Mouse (Mus musculus) c-Kit-negative CD71-positive TER-119-positive erythroid progenitor cells, embryonic 14.5 days (primary cell): Measurements from ENCODE around the gene Bod1.
A peak's percentile ranks its signal among the peaks of the same experiment; 100 is the strongest.

Source experiments
- DNase-seq: peaks from one replicate; pipeline ENCODE4 v3.0.0-alpha.2; 2013; ENCODE audit warnings: low read depth, low spot score

The Bod1 gene

DNA sequence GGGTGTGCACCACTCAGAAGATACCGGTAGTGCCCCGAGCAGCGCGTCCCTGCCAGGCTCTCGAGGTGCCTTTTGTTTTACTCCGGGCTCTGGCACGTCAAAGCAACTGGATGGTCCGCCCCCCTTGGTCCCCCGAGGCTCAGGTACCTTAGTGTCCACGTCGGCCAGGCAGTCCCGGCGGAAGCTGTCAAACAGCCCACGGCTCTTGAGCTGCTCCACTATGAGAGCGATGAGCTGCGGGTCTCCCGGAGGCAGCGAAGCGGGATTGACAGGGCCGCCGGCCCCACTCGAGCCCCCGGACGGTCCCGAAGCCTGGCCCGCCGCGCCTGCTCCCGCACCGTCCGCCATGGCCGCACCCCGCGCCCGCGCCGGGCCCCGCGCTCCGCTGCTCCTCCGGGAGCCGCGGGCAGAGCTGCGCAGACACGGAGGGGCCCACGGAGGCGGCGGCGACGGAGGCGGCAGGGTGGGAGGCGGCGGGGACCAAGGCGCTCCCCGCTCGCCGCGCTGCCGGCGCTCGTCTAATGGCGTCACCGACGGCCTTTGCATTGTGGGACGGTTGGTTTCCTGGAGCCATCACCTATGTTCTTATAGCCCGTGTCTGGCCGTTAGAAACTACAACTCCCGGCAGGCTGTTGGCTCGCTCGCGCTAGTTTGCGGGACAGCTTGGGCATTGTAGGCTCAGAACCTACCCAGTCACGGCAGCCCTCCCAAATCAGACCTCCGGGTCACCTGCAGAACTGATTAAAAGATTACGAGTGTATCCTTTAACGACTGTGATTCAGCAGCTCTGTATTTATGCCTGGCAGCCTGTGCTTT lies at the start of gene Bod1:
TSS of gene Bod1 (minus strand) at position 532 of the 816 bp plus-strand sequence.
- DNase-seq: peak; percentile 63

- no peak for DNase-seq
Measured at GRCm38 (mm10) chr11:31719090-31719489, 47.4 kb upstream of the Bod1 start.

DNA sequence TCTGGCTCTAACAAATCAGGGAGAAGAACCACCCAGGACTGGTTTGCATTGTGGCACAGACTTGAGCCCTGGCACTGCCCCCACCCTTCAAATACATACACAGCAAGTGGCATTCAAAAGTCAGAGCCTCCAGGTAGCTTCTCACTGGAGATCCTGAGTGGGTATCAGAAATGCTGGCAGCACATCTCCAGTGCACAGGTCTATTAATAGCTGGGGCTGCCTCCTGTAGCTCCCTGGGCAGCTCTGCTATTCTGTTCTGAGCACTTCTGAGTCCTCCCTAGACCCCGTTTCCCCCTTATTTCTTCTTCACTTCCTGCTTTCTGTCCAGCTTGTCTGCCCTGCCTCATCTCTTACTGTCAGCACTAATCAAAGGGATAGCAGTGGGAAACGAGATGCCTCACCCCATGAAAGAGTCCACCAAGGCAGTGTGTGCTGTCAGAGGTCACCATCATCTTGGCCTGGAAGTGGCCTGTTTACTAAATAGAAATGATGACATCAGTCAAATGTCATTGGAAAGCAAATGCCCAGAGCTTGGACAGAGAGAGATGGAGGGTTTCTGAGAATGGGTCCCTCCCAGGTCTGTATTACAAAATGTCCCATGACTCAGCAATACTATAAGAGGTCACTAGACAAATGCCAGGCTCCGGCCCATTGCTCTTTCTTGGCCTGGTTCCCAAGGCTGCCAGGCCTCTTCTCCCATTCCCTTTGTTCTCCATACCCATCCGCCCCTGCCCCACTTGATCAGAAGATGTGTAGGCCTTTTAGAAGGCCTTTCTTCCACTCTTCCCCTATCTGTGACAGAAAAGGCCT lies 46.4 kb upstream of the Bod1 start:
- no peak for DNase-seq

DNA sequence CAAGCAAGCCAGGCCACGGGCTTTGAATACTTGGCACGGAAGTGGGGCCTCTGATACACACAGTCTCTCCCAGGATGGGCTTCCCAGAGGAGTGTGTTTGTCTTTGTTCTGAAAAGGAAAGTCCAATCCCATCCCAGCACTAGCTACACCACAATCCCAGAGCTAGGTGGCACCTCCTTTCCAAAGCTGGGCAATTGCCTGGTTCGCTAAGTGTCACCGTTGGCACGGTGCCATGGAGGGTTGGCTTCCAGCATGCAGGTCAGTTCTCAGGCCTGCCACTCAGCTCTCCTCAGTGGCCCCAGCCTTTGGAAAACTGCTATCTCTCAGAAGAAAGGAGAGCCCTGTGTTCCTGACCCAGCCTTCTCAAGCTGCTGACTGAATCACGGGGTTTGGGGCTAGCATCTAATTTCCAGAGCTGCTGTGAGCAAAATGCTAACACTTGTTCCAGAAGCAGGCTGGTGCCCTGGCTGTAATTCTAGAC lies 42.0 kb upstream of the Bod1 start:
- DNase-seq: no peak

- no peak for DNase-seq
Measured at GRCm38 (mm10) chr11:31713116-31713515, 41.4 kb upstream of the Bod1 start.

DNA sequence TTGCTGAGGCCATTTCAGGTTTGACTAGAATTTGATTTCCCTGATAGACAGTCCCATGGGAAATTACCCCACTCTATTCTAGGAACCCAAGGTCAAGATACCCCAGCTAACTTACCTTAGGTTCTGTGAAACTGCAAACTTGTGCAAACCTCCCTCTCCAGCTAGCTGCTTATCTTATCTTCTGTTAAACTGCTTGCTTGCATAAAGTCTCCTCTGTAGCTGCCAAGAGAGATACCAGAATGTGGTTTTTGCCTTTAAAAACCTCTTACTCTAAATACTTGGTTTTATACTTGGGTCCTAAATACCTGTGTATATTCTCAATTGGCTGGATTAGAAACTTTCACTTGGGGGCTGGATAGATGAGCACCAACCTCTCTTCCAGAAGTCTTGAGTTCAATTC lies 36.1 kb upstream of the Bod1 start:
- DNase-seq: no peak

DNA sequence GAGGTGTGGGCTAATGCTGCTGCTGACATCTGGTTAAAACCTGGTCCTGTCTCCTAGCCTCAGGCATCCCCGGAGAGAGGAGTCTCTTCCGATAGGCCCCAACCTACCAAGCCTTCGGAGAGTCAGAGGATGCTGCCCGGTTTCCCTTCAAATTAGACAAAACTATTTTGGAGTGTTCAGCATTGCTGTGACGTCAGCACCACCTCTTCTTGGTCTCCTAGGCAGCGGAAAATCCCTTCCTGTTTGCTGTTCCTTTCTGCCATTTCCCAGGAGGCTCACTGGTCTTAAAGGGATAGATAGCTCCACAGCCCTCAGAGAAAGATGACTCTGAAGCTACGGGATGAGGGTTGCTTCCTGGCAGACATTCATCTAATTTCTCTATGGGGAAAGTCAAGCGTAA lies 31.5 kb upstream of the Bod1 start:
- DNase-seq: no peak

GRCm38 (mm10) chr11:31701901-31702300 lies 30.2 kb upstream of the Bod1 start:
- DNase-seq: no peak

- DNase-seq: no peak
Measured at GRCm38 (mm10) chr11:31699502-31699901, 27.8 kb upstream of the Bod1 start.

DNA sequence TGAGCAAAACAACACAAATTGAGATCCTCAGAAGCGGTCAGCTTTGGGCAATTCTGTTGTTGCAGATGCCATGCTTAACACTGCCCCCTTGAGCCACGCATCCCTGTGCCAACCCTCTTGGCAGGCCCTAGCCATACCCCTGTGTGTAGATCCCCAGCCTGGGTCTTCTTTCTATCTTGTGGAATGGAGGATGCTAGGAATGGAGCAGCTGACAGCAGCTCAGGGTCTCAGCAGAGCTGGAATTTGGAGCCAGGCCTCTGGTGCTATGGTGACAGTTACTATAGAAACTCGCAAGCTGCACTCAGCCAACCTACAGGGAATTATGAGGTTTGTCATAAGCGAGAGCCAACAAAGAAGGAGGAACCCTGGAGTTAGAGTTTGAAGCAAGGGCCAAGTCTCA lies 23.1 kb upstream of the Bod1 start:
- DNase-seq: no peak

DNA sequence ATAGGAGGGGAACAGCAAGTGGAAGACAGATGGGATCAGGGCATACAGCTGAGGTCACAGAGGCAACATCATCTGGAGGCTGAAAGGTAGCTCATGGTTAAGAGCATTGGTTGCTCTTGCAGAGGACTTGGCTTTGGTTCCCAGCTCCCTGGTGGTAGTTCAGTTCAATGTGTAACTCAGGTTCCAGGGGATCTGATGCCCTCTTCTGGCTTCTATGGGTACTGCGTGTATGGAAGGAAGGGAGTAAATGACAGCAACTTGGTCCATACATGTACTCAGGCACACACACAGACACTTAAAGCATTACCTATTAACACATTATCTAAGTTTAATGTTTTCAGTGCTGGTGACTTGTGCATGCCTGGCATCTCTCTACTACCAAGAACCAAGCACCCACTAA lies 22.4 kb upstream of the Bod1 start:
- DNase-seq: no peak

GRCm38 (mm10) chr11:31693322-31693721 lies 21.6 kb upstream of the Bod1 start:
- DNase-seq: no peak

GRCm38 (mm10) chr11:31688956-31689355 lies 17.3 kb upstream of the Bod1 start:
- DNase-seq: no peak

GRCm38 (mm10) chr11:31684913-31685567 lies 13.4 kb upstream of the Bod1 start:
- DNase-seq: no peak

DNA sequence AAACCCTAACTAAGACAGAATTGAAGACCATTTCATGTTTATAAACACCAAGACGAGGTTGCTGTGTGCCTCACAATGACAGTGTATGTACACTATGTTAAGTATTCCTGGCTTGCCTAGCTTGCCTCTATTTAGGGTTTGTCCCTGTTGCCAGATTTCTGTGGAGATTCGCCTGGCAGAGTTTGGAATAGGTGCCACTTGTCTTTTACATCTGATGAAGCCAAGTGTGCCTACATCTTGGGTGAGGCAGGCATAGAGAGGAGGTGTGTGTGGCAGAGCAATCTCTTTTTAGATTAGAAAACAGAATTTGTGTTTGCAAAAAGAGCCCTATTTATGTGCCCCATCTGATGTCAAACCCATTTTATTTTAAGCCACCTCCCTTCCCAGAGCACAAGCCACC lies 12.4 kb upstream of the Bod1 start:
- DNase-seq: no peak

- DNase-seq: no peak
Measured at GRCm38 (mm10) chr11:31679840-31680381, 8.2 kb upstream of the Bod1 start.

DNA sequence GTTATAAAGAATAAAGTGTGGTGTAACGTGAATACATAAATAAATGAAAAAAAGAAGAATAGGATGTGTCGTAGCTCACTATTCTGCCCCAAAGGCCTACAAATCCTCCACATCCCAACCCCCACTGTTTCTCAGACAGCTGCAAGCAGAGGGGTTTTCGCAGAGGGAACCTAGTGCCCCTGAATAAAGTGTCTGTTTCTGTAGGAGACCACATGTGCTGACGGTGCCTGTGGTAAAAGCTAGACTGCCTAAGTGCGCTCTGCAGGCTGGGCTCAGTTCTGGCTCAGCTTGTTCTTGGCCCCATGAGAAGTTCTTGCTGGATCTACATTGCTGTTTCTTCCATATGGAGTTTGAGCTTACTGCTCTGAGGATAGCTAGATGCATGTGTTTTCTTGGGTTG lies 5.6 kb upstream of the Bod1 start:
- no peak for DNase-seq

DNA sequence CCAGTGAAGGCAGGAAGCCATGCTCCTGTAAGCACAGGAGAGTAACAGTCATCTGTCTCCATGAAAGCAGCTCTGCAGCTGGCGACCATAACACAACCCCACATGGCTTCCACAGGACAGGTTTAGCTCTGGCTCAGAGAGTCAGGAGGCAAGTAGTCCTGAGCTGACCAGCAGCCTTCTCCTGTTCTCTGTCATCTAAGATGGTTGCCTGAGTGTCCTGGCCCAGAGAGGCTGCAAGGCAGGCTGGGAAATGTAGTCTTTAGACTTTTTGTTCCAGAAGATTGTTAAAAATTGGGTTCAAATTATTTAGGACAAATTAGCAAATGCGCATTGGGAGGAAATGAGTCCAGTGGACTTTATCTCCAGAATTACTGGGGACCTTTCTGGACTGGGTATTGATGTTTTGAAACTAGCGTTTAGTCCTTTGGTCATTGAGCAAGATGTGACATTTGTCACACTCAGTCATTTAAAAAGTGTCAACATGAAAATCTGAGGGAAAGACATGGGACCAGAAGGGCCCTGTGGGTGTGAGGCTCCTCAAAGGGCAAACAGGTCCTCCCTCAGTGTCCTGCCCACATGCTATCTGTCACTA lies 5.1 kb upstream of the Bod1 start:
- DNase-seq: no peak

DNA sequence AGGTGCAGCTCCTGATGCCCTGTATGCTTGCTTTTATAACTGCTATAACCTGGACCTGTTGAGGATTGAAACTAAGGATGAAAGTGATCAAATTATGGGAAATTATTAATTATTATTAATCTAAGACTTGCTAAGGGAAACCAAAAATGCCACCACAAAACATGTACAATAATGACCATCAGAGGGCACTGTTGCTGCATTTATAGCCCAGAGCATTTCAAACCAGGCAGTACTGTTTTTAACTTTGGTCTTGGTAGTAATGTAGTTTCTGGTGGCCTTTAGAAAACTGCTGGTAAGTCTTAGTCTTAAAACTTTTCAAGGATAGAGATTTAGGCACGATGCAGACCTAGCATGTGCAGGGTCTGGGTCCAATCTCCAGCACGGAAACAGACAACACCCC lies 3.7 kb upstream of the Bod1 start:
- DNase-seq: peak; percentile 68

- DNase-seq: no peak
Measured at GRCm38 (mm10) chr11:31672170-31672563, 482 bp upstream of the Bod1 start.

GRCm38 (mm10) chr11:31670468-31670921 lies 1.2 kb downstream of the Bod1 start:
- no peak for DNase-seq
